Mouse (Mus musculus): ENCODE results near the gene Gm20481. TPM values are rescaled to one million over a fixed set of nuclear protein-coding genes. Genes with fewer than 3 reads are reported as not detected.
"Not testable (repeated sequence)": the region's sequence is repeated elsewhere in the genome, so short reads cannot be mapped to it uniquely, and the experiment has no call there.

Gene Gm20481
- total RNA-seq, 1 experiment from 2014 or later, result not detected

DNA sequence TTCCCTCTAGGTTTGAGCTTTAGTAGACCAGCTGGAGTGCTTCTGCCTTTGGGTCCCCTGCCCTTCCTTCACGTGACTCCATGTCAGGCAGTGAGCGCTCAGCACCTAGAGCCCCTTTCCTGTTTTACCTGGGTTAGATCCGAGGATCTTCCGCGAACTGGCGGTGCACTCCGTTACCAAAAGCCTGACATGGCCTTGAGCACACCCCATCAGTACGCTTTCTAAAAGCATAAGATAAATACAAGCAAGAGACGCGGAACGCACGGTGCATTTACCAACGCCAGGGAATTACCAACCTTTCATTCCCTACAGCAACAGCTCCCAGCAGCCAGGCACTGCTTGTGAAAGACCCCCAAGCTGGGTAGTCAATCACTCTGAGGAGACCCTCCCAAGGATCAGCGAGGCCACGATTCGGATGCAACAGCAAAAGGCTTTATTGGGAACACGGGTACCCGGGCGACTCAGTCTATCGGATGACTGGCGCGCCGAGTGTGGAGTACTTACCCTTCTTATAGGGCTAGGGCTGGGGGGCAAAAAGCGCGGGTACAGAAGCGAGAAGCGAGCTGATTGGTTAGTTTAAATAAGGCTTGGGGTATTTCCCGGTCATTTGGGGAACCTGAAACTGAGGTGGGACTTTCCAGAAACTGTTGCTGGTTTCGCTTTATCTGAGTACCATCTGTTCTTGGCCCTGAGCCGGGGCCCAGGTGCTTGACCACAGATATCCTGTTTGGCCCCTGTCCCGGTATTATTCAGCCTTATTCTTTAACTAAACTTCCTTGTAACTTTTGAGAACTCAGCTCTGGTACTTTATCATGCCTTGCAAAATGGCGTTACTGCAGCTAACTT, 30.4 kb downstream of the Gm20481 start:
- peak; percentile 13; the same call in 1 of the 2 replicates for ATAC-seq (ENCODE audit: extremely low read depth, insufficient number of reproducible peaks, low FRiP score, poor library complexity, severe bottlenecking)

DNA sequence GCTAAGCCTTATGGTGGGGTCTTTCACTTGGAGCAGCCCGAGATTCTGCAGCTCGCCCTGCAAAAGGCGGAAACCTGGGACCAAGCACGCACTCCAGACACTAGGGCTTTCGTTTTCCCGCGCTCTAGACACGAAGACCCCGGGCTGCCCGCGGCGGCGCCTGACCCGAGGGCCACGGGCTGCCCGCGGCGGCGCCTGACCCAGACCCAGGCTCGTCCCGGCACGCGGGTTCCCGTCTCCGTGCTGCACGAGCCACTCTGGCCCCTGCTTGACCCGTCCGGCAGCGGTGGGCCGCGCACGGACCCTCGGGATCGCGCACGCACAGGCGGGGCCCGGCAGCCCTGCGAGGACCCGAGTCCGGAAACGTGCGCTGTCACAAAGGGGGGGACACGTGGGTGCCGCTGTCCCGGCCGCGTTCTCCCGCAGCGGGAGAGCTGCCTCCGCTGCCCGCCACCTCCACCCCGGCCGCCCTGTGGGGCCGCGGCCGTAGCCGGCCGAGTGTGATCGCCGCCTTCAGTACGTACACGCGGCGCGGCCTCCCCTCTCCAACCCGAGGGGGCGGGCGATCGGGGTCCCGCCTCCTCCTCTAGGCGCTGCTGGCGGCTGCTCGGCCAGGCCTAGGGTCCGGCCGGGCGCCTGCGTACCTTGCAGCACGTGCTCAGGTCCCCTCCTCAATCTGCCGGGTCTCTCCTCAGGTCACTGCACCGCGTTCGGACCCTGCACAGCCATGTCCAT, 31.2 kb downstream of the Gm20481 start, which contains the start of gene Vars:
TSS of gene Vars (plus strand) at position 271 of the 735 bp plus-strand sequence.
- peak; percentile 54 for ATAC-seq (ENCODE audit: extremely low read depth, insufficient number of reproducible peaks, low FRiP score, poor library complexity, severe bottlenecking)

- no peak for ATAC-seq (ENCODE audit: extremely low read depth, insufficient number of reproducible peaks, low FRiP score, poor library complexity, severe bottlenecking)
These were observed 31.9 kb downstream of the Gm20481 start for GRCm38 (mm10) chr17:35001452-35002152.

DNA sequence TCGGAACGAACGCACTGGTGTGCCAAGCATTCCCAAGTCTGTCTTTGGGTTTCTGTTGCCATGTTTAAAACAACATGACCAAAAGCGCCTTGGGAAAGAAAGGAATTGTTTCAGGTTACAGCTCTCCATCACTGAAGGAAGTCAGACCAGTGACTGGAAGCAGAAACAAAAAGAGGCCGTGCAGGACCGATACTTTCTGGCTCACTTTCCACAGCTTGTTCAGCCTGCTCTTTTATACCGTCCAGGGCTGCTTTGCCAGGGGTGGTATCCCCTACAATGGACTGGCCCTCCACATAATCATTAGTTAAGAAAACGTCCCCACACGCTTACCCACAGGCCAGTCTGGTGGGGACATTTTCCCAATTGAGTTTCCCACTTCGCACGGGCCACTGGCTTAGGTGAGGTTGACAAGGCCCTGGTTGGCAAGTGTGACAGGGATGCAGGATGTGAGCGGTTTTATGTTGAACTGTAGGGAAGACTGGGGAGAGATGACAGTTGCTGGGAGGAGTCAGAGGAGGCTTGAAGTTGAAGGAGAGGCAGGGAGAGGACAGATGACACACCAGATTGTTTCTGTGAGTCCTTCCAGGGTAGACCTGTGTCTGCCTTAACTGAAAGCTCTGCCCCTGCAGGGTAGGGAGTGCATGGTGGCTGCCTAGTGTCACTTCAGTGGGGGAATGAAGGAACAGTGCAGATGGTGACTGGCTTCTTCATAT, 32.6 kb downstream of the Gm20481 start:
- no peak for ATAC-seq (ENCODE audit: extremely low read depth, insufficient number of reproducible peaks, low FRiP score, poor library complexity, severe bottlenecking)

DNA sequence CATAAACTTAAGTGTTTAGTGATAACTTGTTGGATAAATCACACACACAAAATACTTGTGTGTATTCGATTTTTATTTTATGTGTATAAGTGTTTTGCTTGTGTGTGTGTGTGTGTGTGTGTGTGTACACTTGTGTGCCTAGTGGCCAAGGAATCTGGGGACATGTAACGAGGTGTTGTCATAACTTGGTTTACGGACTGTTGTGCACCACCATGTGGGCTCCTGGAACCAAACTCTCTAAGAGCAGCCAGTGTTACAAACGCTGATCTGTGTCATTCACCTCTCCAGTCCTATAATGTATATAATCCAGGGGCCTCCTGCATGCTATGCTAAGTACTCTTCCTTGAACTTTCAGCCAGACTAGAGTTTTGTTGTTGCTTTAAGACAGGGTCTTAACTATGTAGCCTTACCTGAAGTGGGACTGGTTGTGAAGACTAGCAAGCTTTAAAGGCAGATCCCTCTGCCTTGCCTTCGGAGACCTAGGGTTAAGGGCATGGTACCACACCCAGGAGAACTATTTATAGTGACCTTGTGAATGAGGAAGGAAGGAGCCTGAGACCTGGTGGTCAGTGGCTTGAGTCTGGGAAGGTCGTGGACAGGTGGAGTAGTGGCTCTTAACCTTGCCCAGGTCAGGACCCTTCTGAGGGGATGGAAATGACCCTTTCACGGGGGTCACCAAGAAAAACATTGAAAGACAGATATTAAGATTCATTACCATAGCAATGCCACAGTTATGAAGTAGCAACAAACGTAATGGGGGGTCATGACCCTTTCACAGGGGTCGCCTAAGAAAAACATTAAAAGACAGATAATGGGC, 33.5 kb downstream of the Gm20481 start:
- no peak for ATAC-seq (ENCODE audit: extremely low read depth, insufficient number of reproducible peaks, low FRiP score, poor library complexity, severe bottlenecking)

- no peak for ATAC-seq (ENCODE audit: extremely low read depth, insufficient number of reproducible peaks, low FRiP score, poor library complexity, severe bottlenecking)
These were observed 34.5 kb downstream of the Gm20481 start for GRCm38 (mm10) chr17:35004075-35004717.

GRCm38 (mm10) chr17:35005158-35005557, 35.4 kb downstream of the Gm20481 start:
- ATAC-seq (ENCODE audit: extremely low read depth, insufficient number of reproducible peaks, low FRiP score, poor library complexity, severe bottlenecking), result no peak

DNA sequence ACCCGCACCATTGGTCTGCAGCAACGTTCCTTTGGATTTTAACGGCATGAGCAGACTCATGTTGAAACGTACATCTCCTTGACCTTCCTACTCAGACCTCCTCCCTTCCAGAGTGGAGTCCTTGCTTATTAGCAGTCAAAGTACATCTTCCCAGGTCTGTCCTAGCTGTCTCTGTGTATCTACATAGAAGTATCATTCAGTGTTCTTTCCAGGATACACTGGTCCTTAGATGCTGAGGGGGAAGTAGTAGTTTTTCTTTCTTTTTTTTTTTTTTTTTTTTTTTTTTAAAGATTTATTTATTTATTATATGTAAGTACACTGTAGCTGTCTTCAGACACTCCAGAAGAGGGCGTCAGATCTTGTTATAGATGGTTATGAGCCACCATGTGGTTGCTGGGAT, 36.2 kb downstream of the Gm20481 start:
- ATAC-seq (ENCODE audit: extremely low read depth, insufficient number of reproducible peaks, low FRiP score, poor library complexity, severe bottlenecking), result not testable (repeated sequence)

DNA sequence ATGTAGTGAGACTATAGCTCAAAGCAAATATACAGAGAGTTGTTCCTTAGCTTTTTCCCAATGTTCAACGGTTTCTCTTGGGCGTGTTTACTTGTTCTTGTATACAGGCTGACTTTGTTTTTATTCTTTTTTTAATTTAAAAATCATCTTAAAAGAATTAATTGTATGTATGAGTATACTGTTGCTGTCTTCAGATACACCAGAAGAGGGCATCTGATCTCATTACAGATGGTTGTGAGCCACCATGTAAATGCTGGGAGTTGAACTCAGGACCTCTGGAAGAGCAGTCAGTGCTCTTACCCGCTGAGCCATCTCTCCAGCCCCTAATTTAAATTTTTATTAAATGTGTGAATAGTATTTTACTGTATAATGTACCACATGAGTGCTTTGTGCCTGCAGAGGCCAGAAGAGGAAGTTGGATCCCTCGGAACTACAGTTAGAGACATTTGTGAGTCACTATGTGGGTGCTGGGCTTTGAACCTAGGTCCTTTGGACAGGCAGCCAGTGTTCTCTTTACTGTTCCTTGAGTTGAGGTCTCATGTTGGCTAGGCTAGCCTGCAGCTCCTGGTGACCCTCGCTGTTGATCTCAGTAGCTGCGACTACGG, 37.8 kb downstream of the Gm20481 start:
- ATAC-seq (ENCODE audit: extremely low read depth, insufficient number of reproducible peaks, low FRiP score, poor library complexity, severe bottlenecking), result no peak

DNA sequence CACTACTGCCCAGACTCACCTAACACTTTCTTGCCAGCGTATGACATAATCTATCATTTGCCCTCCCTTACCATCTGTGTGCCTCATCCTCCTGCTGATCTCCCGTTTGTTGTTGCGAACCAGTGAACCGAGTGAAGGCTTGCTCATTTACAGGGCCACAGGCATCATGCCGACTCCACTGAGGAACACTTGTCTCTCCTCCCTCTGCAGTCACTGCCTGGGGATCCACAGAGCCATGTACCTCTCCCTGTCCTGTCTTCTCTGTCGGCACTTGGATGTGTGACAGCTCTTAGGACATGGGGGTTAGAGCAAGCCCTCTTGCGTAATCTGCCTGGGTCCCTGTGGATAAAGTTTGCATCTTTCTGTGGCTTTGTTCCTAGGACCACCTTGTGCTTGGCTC, 39.9 kb downstream of the Gm20481 start:
- no peak for ATAC-seq (ENCODE audit: extremely low read depth, insufficient number of reproducible peaks, low FRiP score, poor library complexity, severe bottlenecking)

GRCm38 (mm10) chr17:35011440-35011839, 41.7 kb downstream of the Gm20481 start:
- no peak for ATAC-seq (ENCODE audit: extremely low read depth, insufficient number of reproducible peaks, low FRiP score, poor library complexity, severe bottlenecking)

GRCm38 (mm10) chr17:35012430-35012829, 42.7 kb downstream of the Gm20481 start:
- no peak for ATAC-seq (ENCODE audit: extremely low read depth, insufficient number of reproducible peaks, low FRiP score, poor library complexity, severe bottlenecking)

- ATAC-seq (ENCODE audit: extremely low read depth, insufficient number of reproducible peaks, low FRiP score, poor library complexity, severe bottlenecking), result no peak
These were observed 43.5 kb downstream of the Gm20481 start for GRCm38 (mm10) chr17:35013221-35013620.

DNA sequence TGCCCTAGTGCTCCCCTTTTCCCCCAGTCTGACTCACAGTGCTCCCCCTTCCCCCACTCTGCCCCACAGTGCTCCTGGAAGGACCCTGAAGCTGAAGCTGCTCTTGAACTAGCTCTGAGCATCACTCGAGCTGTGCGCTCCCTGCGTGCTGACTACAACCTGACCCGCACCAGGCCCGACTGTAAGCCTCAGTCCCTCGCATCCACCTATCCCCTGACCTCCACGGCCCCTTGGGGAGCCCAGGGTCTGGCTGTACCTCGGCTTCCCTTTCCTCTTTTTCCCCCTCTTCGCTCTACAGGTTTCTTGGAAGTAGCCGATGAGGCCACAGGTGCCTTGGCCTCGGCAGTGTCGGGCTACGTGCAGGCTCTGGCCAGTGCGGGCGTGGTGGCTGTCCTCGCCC, 45.6 kb downstream of the Gm20481 start:
- ATAC-seq (ENCODE audit: extremely low read depth, insufficient number of reproducible peaks, low FRiP score, poor library complexity, severe bottlenecking), result no peak

- ATAC-seq (ENCODE audit: extremely low read depth, insufficient number of reproducible peaks, low FRiP score, poor library complexity, severe bottlenecking), result no peak
These were observed 46.7 kb downstream of the Gm20481 start, which contains the start of gene Vwa7 for GRCm38 (mm10) chr17:35016376-35016775. TSS of gene Vwa7 (plus strand) at chr17:35016579.

GRCm38 (mm10) chr17:35016791-35017705, 47.3 kb downstream of the Gm20481 start:
- 0 out of 2 replicates have a peak, but pooled peaks have one; percentile 27 for ATAC-seq (ENCODE audit: extremely low read depth, insufficient number of reproducible peaks, low FRiP score, poor library complexity, severe bottlenecking)

All from neutrophil, adult 5-6 weeks (primary cell).